Mouse (Mus musculus) lung, postnatal 36 days (tissue): ENCODE results near the gene Frmd4b.
"Not testable (repeated sequence)": the region's sequence is repeated elsewhere in the genome, so short reads cannot be mapped to it uniquely, and the experiment has no call there.

Source experiments
- DNase-seq: peaks from one replicate; pipeline ENCODE4 v3.0.0; 2022; ENCODE audit warnings: mixed read lengths

The Frmd4b gene

DNA sequence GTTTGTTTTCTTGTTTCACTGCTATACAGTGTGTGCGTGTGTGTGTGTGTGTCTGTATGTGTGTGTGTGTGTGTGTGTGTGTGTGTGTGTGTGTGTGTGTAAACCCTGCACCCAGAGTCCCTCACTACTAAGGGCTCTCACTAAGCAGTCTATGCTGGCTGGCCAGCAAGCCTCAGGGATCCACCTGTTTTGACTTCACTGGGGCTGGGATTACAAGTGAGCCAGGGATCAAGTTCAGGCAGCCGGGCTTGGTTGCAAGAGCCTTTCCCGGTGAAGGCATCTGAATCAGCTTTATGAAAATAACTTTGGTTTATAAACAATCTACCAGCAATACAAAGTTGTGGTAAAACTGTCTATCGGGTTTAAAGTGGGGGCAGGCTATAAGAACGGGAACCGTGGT, 206.0 kb downstream of the Frmd4b start:
- no peak for DNase-seq

DNA sequence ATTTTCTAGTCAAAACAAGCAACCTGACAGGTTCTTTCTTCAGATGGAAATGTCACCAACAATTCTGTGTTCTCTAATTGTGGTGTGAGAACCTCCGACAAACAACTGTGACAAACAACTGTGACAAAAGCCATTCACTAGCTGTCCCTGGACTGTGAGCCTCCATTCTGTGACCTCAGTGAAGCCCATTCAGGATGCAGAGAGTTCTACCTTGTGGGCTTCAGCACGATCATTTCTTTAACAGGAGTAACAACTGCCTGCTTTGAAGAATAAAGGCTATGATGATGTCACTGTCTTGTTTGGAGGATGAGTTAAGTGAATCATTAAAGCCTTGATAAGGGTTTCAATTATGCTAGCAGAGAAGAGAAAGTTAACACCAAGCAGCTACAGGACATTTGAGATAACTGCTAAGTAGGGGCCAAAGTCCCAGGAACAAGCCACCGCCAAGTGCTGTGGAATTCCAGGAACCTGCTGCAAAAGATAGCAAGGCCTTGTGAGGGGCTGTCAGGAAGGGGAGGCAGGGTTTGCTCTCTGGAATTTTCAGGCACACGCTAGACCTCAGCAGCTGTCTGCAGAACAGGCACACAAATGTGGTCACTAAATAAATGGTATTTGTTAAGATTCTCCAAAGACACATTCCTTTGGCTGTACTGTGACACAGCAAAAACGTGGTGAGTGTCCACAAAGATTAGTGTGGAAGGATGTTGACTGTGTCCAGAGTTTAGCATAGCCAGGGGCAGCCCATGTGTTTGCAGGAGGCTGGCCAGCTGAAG, 207.7 kb downstream of the Frmd4b start:
- no peak for DNase-seq

DNA sequence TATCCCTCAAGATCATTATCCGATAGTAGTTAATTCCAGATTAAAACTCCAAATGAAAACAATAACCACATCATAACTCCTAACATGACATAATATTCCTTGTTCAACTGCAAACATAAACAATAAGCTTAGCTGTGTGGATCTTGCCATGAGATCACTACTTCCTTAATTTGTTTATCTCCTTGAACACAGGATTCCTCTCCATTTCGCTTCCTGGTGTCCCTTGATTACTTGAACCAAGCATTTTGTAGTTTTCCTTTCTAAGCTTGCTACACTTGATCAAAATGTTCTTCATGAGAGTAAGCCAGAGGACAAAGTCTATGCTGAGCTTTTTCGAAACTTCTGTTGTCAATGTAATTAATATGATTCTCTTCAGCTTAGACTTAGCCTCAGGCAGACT, 209.4 kb downstream of the Frmd4b start:
- no peak for DNase-seq

DNA sequence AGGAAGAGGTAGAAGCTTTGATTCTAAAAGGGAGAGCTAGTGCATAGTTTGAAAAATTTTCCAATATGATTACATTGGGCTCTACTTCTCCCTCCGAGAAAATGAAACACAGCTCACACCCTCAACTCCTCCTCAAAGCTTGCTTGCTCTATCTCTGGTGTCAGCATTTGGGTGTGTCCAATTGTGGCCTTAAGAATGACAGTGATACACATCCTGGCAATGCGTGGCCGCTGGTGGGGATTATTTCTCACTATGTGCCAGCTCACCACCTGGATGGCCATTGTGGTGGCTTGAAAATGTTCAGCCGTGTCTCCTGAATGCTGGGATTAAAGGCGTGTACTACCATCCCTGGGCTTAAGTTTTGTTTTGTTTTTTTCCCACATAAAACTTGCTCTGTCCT, 209.9 kb downstream of the Frmd4b start:
- no peak for DNase-seq

DNA sequence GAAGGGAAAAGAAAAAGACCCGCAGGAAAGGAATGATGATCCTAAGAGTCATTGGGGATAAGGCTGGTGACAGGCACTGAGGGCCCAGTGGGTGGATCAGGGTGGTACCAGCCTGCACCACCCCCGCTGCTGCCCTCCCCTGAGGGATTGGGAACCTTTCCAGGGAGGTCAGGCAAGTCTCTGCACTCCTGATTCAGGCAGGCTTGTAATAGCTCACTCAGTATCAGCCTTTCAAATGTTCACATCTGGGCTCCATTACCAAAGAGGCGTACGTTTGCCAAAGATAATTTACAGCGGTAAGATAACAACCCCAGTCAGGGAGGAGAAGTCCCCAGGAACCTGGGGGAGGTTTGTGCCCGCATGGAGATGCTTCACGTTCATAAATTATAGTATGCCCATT, 212.0 kb downstream of the Frmd4b start:
- DNase-seq, result no peak

DNA sequence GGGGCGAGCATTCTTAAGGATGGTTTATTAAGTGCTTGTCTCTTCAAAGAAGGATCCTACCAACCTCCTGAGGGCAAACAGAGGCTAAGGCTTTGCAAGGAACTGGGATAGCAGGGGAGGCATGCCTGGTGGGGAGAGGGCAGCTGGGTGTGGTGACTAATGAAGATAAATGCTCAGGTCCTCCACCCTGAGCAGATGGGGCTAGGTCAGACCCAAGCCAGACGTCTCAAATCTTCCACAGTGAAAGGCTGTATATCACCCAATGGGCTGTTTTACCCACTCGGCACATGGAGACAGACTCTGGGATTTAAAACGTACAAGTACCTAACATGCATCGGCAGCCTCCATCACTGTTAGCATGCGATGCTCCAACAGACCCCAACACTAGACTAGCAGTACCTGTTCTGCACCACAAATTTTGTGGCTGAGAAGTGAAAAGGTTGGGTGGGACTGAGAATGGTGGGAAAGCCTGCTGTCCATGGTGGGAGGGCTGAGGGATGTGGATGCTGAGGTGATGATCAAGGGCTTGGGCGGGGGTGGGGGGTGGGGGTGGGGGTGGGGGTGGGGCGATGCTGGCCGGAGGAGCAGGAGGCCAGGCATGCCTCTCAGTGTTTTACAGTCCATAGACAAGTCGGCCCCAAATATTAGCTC, 214.4 kb downstream of the Frmd4b start:
- DNase-seq, result no peak

DNA sequence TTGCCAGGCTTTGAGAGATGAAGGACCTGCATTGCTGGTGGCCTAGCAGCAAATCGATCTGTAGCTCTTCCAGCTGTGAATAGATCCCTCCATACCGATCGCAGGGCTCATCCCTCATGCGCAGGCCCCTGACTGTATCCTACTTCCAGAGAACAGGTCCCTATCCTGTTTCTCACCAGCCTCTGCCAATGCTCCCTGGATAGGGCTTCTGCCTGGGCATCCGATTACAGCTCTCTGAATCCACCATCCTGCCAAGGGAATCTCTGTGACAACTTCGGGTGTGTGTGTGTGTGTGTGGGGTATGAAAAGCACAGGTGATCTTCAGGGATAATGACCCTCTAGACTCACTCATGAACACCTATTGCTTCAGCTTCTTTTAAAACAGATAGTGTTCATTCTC, 216.9 kb downstream of the Frmd4b start:
- no peak for DNase-seq

DNA sequence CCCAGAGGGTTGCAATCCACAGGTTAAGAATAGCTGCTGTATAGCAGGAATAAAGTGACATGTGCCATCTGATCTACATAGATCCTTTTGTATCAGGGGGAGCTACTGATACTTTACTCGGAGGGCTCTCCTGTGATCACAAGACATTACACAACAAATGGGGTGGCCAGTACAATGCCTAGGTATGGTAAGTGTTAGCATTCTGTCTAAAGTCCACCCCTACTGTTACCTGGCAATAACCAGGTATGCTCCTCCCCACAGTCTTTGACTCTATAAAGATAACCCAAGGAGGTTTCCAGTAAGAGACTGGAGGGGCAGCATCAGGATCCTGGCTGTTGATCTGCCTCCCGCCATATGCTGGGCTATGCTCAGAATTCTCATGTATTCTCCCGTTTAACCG, 219.4 kb downstream of the Frmd4b start:
- no peak for DNase-seq

DNA sequence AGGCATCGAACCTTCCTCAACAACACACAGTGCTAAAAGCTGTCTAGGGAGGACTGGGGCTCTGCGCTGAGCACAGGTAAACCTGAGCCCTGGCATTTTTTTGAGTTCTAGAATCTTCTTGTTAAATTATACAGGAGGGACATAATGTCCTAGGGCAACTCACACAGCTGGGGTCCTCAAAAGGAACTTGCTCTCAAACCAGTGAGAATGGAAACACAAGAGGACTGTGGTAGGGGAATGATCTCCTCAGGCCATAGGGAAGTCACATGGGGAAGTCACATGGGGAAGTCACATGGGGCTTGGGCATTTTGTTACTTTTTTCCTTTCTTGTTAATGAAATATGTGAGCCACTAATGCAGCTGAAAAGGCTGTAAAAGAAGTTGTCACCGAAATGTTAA, 220.4 kb downstream of the Frmd4b start:
- no peak for DNase-seq

DNA sequence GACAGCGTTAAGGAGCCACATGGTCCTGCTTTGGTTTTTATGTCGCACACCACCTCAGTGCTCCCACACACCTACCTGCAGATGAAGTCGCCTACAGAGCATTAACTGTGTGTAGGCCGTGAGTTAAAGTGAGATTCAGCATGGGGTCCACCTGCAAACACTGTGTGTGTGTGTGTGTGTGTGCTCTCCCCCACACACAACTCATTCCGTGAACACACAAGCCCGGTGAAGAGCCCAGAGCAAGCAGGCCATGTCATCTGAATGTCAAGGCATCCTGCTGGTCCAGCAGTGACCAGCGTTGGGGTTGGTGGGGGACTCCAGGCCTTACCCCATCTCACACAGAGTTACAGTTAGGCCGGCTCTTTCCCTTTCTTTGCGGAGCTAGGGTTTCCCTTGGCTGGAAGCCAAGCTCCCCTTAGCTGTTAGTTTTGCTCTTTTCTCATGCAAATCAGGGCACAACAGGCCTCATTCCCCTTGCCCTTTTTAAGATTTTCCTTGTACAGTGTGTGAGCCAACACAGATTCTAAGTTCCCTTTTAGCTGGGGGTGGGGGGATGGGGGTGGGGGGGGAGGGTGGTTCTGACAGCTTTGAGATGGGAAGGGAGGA, 220.9 kb downstream of the Frmd4b start:
- peak; percentile 29 for DNase-seq

DNA sequence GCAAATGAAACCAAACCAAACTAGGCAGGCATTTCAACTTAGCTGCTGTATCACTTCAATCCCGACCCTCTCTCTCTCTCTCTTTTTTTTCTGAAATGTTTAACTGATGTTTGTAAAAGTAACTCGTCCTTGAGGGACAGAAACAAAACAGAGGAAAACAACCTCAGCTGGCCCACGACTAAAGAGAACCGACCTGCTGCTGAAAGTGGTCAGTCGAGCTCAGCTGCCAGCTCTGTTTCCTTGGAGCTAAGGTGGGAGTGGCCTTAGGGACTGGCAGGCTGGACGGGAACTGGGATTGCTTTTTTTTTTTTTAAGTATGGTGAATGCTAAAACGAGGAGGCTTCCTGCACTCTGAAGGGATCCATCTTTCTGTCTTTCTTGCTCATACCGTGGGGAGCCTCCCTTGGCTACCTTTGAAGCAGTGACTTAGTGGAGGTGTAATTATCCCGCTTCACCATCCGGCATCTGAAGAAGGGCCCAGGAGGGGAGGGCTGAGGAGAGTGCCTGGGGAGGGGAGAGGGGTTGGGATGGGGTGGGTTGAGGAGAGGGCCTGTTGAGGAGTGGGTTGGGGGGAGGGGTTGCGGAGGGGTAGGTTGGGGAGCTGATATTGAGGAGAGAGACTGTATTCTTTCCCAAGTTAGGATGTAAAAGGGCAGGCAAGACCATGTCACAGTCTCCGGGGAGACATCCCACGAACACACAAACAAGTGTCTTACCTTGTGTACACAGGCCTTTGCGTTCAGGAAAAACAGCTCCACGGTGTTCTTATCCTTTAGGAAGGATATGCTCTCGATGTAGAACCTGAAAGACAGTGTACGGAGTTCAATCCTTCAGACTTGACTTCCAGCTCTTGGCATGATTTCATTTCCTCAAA, 221.6 kb downstream of the Frmd4b start:
- DNase-seq, result peak; percentile 80

DNA sequence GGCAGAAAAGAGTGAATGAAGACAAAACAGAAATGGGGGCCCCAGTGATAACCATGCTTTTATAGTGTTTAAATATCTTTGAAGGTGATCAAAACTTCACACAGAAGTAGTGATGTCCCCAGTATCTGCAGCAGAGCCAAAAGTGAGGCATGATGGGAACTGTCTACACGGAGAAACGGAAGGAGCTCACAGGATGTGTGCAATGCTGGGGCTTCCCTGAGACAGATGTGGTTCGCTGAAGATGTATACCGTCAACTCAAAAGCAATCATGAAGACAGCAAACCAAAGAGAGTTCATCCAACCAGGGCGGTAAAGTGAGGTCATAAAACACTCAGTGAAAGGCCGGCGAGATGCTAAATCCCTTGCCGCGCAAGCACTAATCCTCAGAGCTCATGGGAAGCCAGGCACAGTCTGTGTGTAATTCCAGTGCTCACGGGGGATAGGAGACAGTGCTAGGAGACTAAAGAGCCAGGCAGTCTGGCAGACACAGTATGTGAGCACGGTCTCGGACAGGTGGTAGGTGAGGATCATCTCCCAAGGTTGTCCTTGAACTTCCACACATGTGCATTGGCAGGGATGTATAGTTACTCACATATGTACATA, 222.8 kb downstream of the Frmd4b start:
- DNase-seq, result no peak

DNA sequence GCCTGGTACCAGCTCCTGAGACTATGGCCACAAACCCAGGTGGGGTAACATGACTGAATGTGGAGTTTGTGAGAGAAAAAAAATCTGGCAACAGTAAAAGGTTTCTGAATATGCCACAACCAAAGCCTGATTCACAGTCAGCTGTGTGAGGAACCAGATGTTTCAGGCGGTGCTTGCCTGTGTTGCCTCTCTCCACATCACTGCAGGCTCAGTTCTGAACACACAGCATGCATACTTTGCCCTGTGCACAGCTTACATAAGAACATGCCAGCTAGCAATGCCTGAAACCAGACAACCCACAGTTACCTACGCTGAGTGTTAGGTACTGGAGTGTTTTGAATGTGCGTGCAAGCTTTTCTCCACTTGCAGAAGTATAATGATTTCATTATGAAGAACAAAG, 224.4 kb downstream of the Frmd4b start:
- no peak for DNase-seq

DNA sequence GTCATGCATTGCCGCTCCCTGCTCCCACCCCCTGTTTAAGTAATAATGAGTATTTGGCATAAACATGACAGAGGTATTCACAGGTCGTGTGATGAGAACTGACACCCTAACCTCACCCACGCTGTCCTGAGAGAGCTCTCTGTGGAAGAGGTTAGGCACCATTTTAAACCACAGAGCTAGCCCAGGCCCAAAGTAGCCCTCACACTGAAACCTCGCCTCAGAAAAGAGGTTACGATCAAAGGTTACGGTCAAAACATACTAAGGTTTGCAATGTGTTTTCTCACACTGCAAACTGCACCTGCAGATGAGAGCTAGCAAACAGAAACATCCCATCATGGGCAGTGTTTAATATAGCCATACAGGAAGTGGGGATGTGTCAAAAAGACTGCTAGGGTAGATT, 230.0 kb downstream of the Frmd4b start:
- no peak for DNase-seq

DNA sequence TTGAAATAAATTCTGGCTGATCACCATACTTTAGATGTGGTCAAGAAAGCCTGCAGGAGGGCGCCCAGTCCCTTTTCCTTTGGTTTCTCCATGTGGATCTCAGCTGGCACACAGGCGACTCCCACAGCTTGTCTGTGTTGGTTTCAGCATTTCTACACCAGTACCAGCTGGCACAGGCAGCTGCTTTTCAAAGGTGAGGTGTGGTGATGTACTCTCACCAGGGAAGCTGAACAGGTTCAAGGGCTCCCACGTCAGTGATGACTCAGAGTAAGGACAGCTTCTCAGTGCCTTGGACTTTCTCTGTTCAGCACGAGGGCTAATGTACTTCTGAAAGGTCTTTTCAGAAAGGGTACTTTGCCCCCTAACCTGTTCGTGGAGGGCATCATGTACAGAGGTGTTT, 232.4 kb downstream of the Frmd4b start:
- peak; percentile 43 for DNase-seq

DNA sequence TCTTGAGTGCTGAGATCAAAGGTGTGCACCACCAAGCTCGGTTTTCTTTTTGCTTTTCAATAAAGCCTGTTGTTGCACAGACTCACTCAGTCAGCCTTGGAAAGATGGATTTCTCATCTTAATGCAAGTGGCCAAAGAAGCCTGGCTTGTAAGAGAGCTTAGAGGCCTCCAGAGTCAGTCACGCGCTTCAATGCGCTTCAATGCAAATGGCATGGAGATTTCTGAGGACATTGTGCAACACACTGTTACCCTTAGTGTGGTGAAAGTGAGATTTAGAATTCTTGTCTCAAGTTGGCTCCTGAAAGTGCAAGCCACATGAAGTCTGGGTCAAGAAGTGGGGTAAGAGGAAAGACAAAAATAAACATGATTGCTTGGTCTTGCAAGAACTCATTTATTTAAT, 236.1 kb downstream of the Frmd4b start:
- peak; percentile 40 for DNase-seq

DNA sequence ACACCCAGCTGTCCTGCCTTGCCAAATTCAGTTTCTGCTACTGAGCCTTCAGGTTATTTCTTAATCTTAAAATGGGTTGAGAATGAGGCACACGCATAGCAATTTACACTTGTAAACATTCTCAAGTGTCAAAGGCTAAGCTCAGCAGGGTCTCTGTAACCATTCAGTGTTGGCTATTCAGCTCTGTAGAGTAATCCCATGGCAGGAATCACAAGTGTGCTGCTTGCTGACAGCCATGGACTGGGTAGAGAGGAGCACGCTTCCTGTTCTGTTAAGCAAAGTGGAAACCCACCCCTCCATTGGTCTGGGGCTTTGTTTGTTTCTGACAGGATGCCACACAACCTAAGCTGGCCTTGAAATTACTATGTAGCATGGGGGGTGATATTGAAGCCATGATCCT, 246.4 kb downstream of the Frmd4b start:
- DNase-seq, result no peak

DNA sequence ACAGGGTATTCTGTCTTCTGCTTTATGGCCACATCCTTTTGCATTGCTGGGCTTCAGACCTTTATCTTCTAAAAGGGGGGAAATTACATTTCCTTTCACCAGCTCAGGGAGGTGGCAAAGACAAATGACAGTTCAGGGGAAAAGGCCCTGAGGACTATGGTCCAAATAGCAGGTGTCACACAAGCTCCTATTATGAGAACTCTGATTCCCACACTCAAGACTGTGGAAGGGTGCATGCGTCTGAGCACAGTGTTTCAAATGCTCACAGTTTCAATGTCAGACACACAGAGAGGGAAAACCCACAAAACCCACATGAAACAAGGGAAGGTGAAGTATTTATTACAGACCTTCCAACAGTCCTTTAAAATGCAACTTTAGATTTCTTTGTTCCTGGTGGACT, 246.9 kb downstream of the Frmd4b start:
- DNase-seq, result no peak

DNA sequence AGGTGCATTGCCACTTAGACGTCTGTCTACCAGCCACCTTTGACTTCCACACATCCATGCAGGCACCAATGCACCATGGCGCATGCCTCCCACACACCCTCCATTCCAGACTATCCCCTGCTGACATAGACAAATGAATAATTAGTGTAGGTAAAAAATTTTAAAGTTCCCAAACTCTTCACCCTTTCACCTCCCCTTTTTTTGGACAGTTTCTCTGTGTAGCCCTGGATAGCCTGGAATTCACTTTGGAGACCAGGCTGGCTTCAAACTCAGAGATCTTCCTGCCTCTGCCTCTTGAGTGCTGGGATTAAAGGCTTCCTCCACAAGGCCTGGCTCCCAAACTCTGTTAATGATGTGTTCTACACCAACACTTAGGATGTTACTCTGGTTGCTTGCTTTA, 253.5 kb downstream of the Frmd4b start:
- no peak for DNase-seq

DNA sequence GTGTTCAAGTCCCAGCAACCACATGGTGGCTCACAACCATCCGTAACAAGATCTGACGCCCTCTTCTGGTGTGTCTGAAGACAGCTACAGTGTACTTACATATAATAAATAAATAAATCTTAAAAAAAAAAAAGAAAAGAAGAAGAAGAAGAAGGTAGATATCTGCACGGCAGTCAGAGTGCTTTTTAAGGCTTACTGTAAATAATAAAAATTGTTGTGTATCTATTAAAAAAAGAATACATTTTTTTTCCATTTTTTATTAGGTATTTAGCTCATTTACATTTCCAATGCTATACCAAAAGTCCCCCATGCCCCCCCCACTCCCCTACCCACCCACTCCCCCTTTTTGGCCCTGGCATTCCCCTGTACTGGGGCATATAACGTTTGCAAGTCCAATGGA, 259.7 kb downstream of the Frmd4b start:
- DNase-seq, result not testable (repeated sequence)

DNA sequence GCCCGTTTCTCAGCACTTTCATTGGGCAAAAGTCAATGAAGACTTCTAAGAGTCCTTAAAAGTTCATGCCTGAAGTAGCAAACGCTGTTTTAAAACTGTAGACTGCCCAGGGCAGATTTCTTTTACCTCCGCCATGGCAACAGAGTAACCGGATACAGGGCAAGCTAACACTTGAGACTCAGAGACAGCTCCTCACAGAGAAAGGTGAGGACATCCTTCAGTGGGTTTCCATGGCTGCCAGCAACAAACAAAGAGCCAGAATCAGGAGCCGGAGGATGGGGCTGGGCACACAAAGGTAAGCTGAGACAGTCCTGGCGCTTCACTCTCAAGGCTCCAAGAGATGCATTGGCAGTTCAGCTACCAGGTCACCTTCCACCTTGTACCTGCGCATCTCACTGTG, 260.7 kb downstream of the Frmd4b start:
- DNase-seq, result peak; percentile 46

DNA sequence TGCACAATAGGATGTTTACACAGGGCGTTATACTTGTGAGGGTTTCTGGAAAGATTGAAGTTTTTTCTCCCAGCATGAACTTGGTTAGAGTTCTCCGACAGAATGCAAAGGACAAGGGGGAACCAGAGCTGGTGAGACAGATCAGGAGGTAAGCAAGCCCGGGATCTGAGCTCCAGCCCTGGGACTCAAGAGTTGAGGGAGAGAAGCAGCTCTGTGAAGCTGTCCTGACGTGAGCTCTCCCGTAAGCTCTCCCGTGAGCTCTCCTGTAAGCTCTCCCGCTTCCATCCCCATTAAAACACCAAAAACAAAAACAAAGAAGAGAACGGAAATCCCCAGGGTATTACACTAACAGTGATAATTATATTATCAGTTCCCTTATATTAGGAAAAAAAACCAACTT, 262.2 kb downstream of the Frmd4b start:
- DNase-seq, result no peak

DNA sequence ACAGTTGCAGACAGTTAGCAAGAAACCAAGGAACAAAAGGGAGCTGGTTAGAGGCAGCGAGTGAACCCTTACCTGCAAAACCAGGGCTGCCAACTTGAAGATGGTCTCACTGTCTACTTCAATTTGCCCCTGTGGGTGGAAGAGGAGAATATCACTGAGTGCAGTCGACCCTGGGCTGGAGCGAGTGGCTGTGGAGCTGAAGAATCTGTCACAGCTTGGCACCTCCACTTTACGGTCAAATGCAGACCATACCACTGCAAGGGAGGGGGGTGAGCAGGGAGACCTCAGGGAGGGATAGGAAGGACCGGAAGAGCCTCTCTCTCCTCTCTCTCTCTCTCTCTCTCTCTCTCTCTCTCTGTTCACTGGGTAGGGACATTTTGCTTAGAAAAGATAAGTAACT, 263.4 kb downstream of the Frmd4b start:
- DNase-seq, result no peak
